Mouse (Mus musculus) stomach, postnatal 0 days (tissue): Measurements from ENCODE around the gene Abr. TPM values are rescaled to one million over a fixed set of nuclear protein-coding genes. Genes with fewer than 3 reads are reported as not detected.

ENCODE experiments used
- ATAC-seq: fragments of 200-750 bp; cut with Nextera tagmentation; 2 replicates; pipeline ENCODE4 v1.8.0; 2017; ENCODE audit not compliant: low FRiP score, low TSS enrichment
- DNase-seq: peaks from one replicate; pipeline ENCODE4 v3.0.0-alpha.2; 2016; ENCODE audit warnings: low spot score
- H3K27ac ChIP-seq: fragments of 300-500 bp; sonication (generic); replicated peaks from 2 replicates; pipeline ENCODE4 v1.5.1; 2014; ENCODE audit warnings: mild to moderate bottlenecking, control low read depth
- H3K27me3 ChIP-seq: fragments of 300-500 bp; sonication (generic); 2 replicates; pipeline ENCODE4 v1.6.1; 2014; ENCODE audit warnings: low read length; ENCODE audit not compliant: control insufficient read depth, insufficient read depth
- H3K36me3 ChIP-seq: fragments of 300-500 bp; sonication (generic); 2 replicates; pipeline ENCODE4 v1.6.1; 2014; ENCODE audit warnings: low read length, mixed read lengths; ENCODE audit not compliant: control insufficient read depth, insufficient read depth
- H3K4me1 ChIP-seq: fragments of 300-500 bp; sonication (generic); replicated peaks from 2 replicates; pipeline ENCODE4 v1.6.1; 2014; ENCODE audit warnings: antibody characterized with exemption; ENCODE audit not compliant: control insufficient read depth, insufficient read depth
- H3K4me2 ChIP-seq: fragments of 300-500 bp; sonication (generic); replicated peaks from 2 replicates; pipeline ENCODE4 v1.6.1; 2014; ENCODE audit warnings: low read depth, mild to moderate bottlenecking, control low read depth, moderate library complexity
- H3K4me3 ChIP-seq: fragments of 300-500 bp; sonication (generic); 2 replicates; pipeline ENCODE4 v1.5.1; 2014; ENCODE audit warnings: low read depth, low read length, control low read depth
- H3K9ac ChIP-seq: fragments of 300-500 bp; sonication (generic); 2 replicates; pipeline ENCODE4 v1.6.1; 2014; ENCODE audit warnings: mild to moderate bottlenecking, low read length, control low read depth, mixed read lengths
- H3K9me3 ChIP-seq: fragments of 300-500 bp; sonication (generic); 2 replicates; pipeline ENCODE4 v1.6.1; 2016; ENCODE audit warnings: low read length; ENCODE audit not compliant: control insufficient read depth
- CTCF ChIP-seq: IDR thresholded peaks from 2 replicates; pipeline ENCODE4 v1.5.1; 2016; ENCODE audit warnings: antibody characterized with exemption, low read depth, mild to moderate bottlenecking, moderate library complexity
- EP300 ChIP-seq: optimal IDR thresholded peaks from 2 replicates; pipeline ENCODE3; 2016; ENCODE audit warnings: antibody characterized with exemption
- WGBS: fragments of 180-500 bp; shearing (Covaris S2); extraction: QIAGEN DNeasy Blood & Tissue Kit; methylation state at CpG from one replicate; pipeline ENCODE4 v1.1.7; 2014; 5-methylcytosine and 5-hydroxymethylcytosine counted together
- polyA plus RNA-seq: library from polyadenylated mRNA; unstranded; fragments of >200 nt; fragmentation: Nextera tagmentation; extraction: Ambion mirVana; gene quantifications from 2 replicates; pipeline ENCODE4 v1.2.1, GENCODE M21; 2015

The Abr gene
- polyA plus RNA-seq, 1 experiment from 2014 or later, result 19.3 TPM

GRCm38 (mm10) chr11:76387097-76387496 lies 235.0 kb downstream of the Abr start:
- Histone ChIP-seq H3K27ac (no peak overlapping the region), H3K9me3 (no peaks in the 10 kb centered on the region), H3K27me3 (no peaks in the 10 kb centered on the region), H3K36me3 (no peaks in the 10 kb centered on the region), H3K9ac (no peak overlapping the region), H3K4me1 (no peaks in the 10 kb centered on the region), H3K4me2 (no peak overlapping the region), H3K4me3 (no peak overlapping the region)
- peak; percentile 65 for TF ChIP-seq CTCF
- TF ChIP-seq EP300, result no peak
- DNase-seq (no peak), ATAC-seq (no peak)
- 83% methylated on average over 1 of the region's 1 CpGs for WGBS

GRCm38 (mm10) chr11:76385746-76386145 lies 236.4 kb downstream of the Abr start:
- Histone ChIP-seq H3K4me1 (no peaks in the 10 kb centered on the region), H3K36me3 (no peaks in the 10 kb centered on the region), H3K9ac (no peak overlapping the region), H3K27me3 (no peaks in the 10 kb centered on the region), H3K4me2 (no peak overlapping the region), H3K27ac (no peak overlapping the region), H3K9me3 (no peaks in the 10 kb centered on the region), H3K4me3 (no peak overlapping the region)
- 47% methylated on average over 3 of the region's 3 CpGs for WGBS
- ATAC-seq (no peak), DNase-seq (no peak)
- TF ChIP-seq CTCF (no peak), EP300 (no peak)

GRCm38 (mm10) chr11:76385017-76385416 lies 237.1 kb downstream of the Abr start:
- Histone ChIP-seq H3K27me3 (no peaks in the 10 kb centered on the region), H3K27ac (peak overlapping the region; percentile 70), H3K9me3 (no peaks in the 10 kb centered on the region), H3K9ac (no peak overlapping the region), H3K4me3 (no peak overlapping the region), H3K4me2 (no peak overlapping the region), H3K4me1 (no peaks in the 10 kb centered on the region), H3K36me3 (no peaks in the 10 kb centered on the region)
- no peak for ATAC-seq
- TF ChIP-seq EP300, result no peak
- no peak for TF ChIP-seq CTCF
- no peak for DNase-seq
- WGBS, result 68% methylated on average over 4 of the region's 4 CpGs

GRCm38 (mm10) chr11:76384307-76384706 lies 237.8 kb downstream of the Abr start:
- ATAC-seq, result no peak
- H3K9ac ChIP-seq, result no peak overlapping the region
- no peak overlapping the region for H3K4me3 ChIP-seq
- no peaks in the 10 kb centered on the region for H3K4me1 ChIP-seq
- no peak for DNase-seq
- no peaks in the 10 kb centered on the region for H3K36me3 ChIP-seq
- TF ChIP-seq EP300 (no peak), CTCF (no peak)
- no peaks in the 10 kb centered on the region for H3K27me3 ChIP-seq
- H3K4me2 ChIP-seq, result no peak overlapping the region
- peak overlapping the region; percentile 70 for H3K27ac ChIP-seq
- 43% methylated on average over 5 of the region's 5 CpGs for WGBS
- H3K9me3 ChIP-seq, result no peaks in the 10 kb centered on the region

- Histone ChIP-seq H3K36me3 (no peaks in the 10 kb centered on the region), H3K27me3 (no peaks in the 10 kb centered on the region), H3K9ac (no peak overlapping the region), H3K4me3 (no peak overlapping the region), H3K9me3 (no peaks in the 10 kb centered on the region), H3K4me2 (no peak overlapping the region; the same call in 1 of the 2 replicates), H3K4me1 (no peaks in the 10 kb centered on the region), H3K27ac (peak overlapping the region; percentile 75)
- DNase-seq (no peak), ATAC-seq (no peak)
- WGBS, result 53% methylated on average over 13 of the region's 13 CpGs
- TF ChIP-seq CTCF, result no peak
- no peak for TF ChIP-seq EP300
Observed at GRCm38 (mm10) chr11:76382711-76383324, 239.3 kb downstream of the Abr start.

- Histone ChIP-seq H3K27me3 (no peaks in the 10 kb centered on the region), H3K9me3 (no peaks in the 10 kb centered on the region), H3K9ac (no peak overlapping the region), H3K27ac (no peak overlapping the region; the same call in 1 of the 2 replicates), H3K4me3 (no peak overlapping the region), H3K36me3 (no peaks in the 10 kb centered on the region), H3K4me1 (no peaks in the 10 kb centered on the region), H3K4me2 (no peak overlapping the region)
- TF ChIP-seq EP300, result no peak
- no peak for TF ChIP-seq CTCF
- 66% methylated on average over 15 of the region's 15 CpGs for WGBS
- DNase-seq, result no peak
- no peak for ATAC-seq
Observed at GRCm38 (mm10) chr11:76381201-76381885, 240.8 kb downstream of the Abr start.
